ENCODE assay signal across 15 mouse cellular contexts in genomic region chr7:45574472-45575379, GRCm38 (mm10). TPM values are rescaled to one million over a fixed set of nuclear protein-coding genes. Genes with fewer than 3 reads are reported as not detected.
DNase-seq lines count a peak whose midpoint lies in the region; ATAC-seq and TF ChIP-seq lines count a peak whose summit lies in the region.
"Had no signal": no experiment of that assay in that cellular context is flagged by ENCODE, and none has a peak within 500 bp of the region (broad histone marks: within the 10 kb centered on the region; RNA-seq: fewer than 3 reads in every experiment).

No protein-coding gene starts in this region.

- peak overlapping the region in 1 of 2 experiments; percentile 5; a peak in 1 of 4 replicates for H3K4me3 ChIP-seq in ES-E14 (ENCODE audit: insufficient read depth in 1 of 2, low read depth in 1 of 2, low read length in 2 of 2, poor library complexity in 1 of 2, severe bottlenecking in 1 of 2)
- peak overlapping the region; percentile 30 for H3K4me3 ChIP-seq in kidney, embryonic 15.5 days (replicated peaks)
- peak overlapping the region; percentile 50 to 55 for H3K4me3 ChIP-seq in liver, embryonic 14.5 days (ENCODE audit: insufficient read depth in 1 of 2, low read depth in 2 of 2, low read length in 2 of 2)
- H3K4me3 ChIP-seq: gastrocnemius, adult 2 months had no signal

- no peaks in the 10 kb centered on the region for H3K9me3 ChIP-seq in ES-E14 (ENCODE audit: control insufficient read depth, insufficient read depth, low read depth, low read length)
- H3K9me3 ChIP-seq in kidney, embryonic 15.5 days (replicated peaks), result no peaks in the 10 kb centered on the region
- no peaks in the 10 kb centered on the region for H3K9me3 ChIP-seq in liver, embryonic 14.5 days (ENCODE audit: control insufficient read depth, low read length)

- H3K27ac ChIP-seq in ES-E14 (ENCODE audit: insufficient read depth, low read depth, low read length, poor library complexity, severe bottlenecking), result peak overlapping the region; percentile 25; the same call in 1 of the 2 replicates
- peak overlapping the region; percentile 86 for H3K27ac ChIP-seq in kidney, embryonic 15.5 days
- no peak overlapping the region for H3K27ac ChIP-seq in liver, embryonic 14.5 days
- H3K27ac ChIP-seq: gastrocnemius, adult 2 months; macrophage had no signal

- ATAC-seq in kidney, embryonic 15.5 days (replicated peaks; ENCODE audit: low FRiP score), result peak; percentile 71
- peak; percentile 31; the same call in 1 of the 2 replicates for ATAC-seq in liver, embryonic 14.5 days (ENCODE audit: insufficient read depth)
- no peak for ATAC-seq in frontal cortex, adult (ENCODE audit: low TSS enrichment)

- H3K27me3 ChIP-seq in kidney, embryonic 15.5 days, result no peaks in the 10 kb centered on the region
- no peaks in the 10 kb centered on the region for H3K27me3 ChIP-seq in liver, embryonic 14.5 days (ENCODE audit: control insufficient read depth, insufficient read depth, low read length)

- TF ChIP-seq CTCF in liver, embryonic 14.5 days (IDR thresholded peaks at IDR 0.05; ENCODE audit: low read depth), result no peak

- peak overlapping the region; percentile 50 for H3K9ac ChIP-seq in ES-E14 (ENCODE audit: insufficient read depth, low read depth, low read length, poor library complexity, severe bottlenecking)
- peak overlapping the region; percentile 19 for H3K9ac ChIP-seq in kidney, embryonic 15.5 days
- peak overlapping the region; percentile 34; the same call in 1 of the 2 replicates for H3K9ac ChIP-seq in liver, embryonic 14.5 days (replicated peaks)

- intact Hi-C loops in gastrocnemius, postnatal 14 days (cut with DNase I; ENCODE audit: low total_unique reads), result no loop called here
- intact Hi-C loops in gastrocnemius, postnatal 36 days (cut with DNase I), result no loop called here

- peak; percentile 88 for DNase-seq in heart, adult 11 months
- DNase-seq in heart, adult 9 months (ENCODE audit: low spot score in 2 of 2), result no peak
- DNase-seq in ES-E14 (ENCODE audit: low read depth, low spot score), result no peak
- DNase-seq in liver, embryonic 14.5 days (ENCODE audit: low read depth in 3 of 3, low spot score in 3 of 3), result no peak
- DNase-seq in gastrocnemius, postnatal 14 days, result no peak
- DNase-seq in gastrocnemius, postnatal 36 days, result no peak
- DNase-seq: cerebellum, postnatal 25 days had no signal

- WGBS in kidney, embryonic 15.5 days, result 52% methylated on average over 15 of the region's 15 CpGs
- 66% methylated on average over 15 of the region's 15 CpGs for WGBS in liver, embryonic 14.5 days (ENCODE audit: insufficient replicate concordance)

- peak overlapping the region; percentile 43 for H3K4me2 ChIP-seq in kidney, embryonic 15.5 days
- peak overlapping the region; percentile 46 for H3K4me2 ChIP-seq in liver, embryonic 14.5 days (ENCODE audit: low read depth)

- no peak for TF ChIP-seq EP300 in liver, embryonic 14.5 days (IDR thresholded peaks at IDR 0.05; ENCODE audit: low read depth)

- peaks cover 14% of the 10 kb centered on the region for H3K36me3 ChIP-seq in ES-E14 (ENCODE audit: control insufficient read depth, insufficient read depth, low read length, poor library complexity, severe bottlenecking)
- H3K36me3 ChIP-seq in kidney, embryonic 15.5 days, result peaks cover 34% of the 10 kb centered on the region
- peaks cover 4% of the 10 kb centered on the region; the same call in 1 of the 2 replicates for H3K36me3 ChIP-seq in liver, embryonic 14.5 days (replicated peaks; ENCODE audit: control insufficient read depth, insufficient read depth, low read depth)

- in situ Hi-C loops in ES-E14 (cut with MboI; ENCODE audit: low sequenced_read_pairs in 2 of 2, unreplicated experiment in 2 of 2), result no loop called here

- peaks cover 7 to 33% of the 10 kb centered on the region in 2 experiments; a peak in 3 of 4 replicates for H3K4me1 ChIP-seq in ES-E14 (ENCODE audit: control insufficient read depth in 2 of 2, insufficient read depth in 2 of 2, low read length in 2 of 2, poor library complexity in 1 of 2)
- H3K4me1 ChIP-seq in kidney, embryonic 15.5 days, result peaks cover 63% of the 10 kb centered on the region
- H3K4me1 ChIP-seq in liver, embryonic 14.5 days (replicated peaks; ENCODE audit: control insufficient read depth in 2 of 2, insufficient read depth in 2 of 2, low read length in 1 of 2), result peaks cover 19 to 24% of the 10 kb centered on the region in 2 experiments

TF ChIP-seq in ES-E14, 5 proteins besides CTCF, POLR2A, EP300 and RAD21:
- TF ChIP-seq ZC3H11A (IDR thresholded peaks at IDR 0.05; ENCODE audit: borderline replicate concordance, low read depth, low read length) (no peak), CHD2 (IDR thresholded peaks at IDR 0.05; ENCODE audit: low read depth, low read length) (no peak), ZNF384 (IDR thresholded peaks at IDR 0.05; ENCODE audit: low read depth, low read length) (no peak), MAFK (IDR thresholded peaks at IDR 0.05; ENCODE audit: insufficient read depth, low read depth, low read length) (no peak), HCFC1 (IDR thresholded peaks at IDR 0.05; ENCODE audit: borderline replicate concordance, insufficient read depth, low read length) (no peak)

RNA-seq across cellular contexts. Expression of gene Bcat2, which starts 4.8 kb away (rescaled TPM):
- 60.3 and 87.7 TPM in 2 replicates for total RNA-seq in ES-E14 (2012; rRNA removed)
- 75.4 and 78.5 TPM in 2 replicates for polyA plus RNA-seq in kidney, embryonic 15.5 days (2015; fragmentation: Nextera tagmentation; extraction: Ambion mirVana)
- polyA plus RNA-seq in liver, embryonic 14.5 days (2012; rRNA removed), result 38.8 and 40.6 TPM in 2 replicates
- 35.9 and 39.4 TPM in 2 replicates for polyA plus RNA-seq in liver, embryonic 14.5 days (2014; fragmentation: Nextera tagmentation; extraction: Ambion mirVana)
- total RNA-seq in gastrocnemius, postnatal 14 days (2021), result 10 to 100 TPM; 37.2 to 37.8 TPM
- 10 to 100 TPM; 55.7 to 86.8 TPM for total RNA-seq in gastrocnemius, postnatal 36 days (2021)

RNA-seq across cellular contexts. Expression of gene Hsd17b14, which starts 20.0 kb away (rescaled TPM):
- 32.5 and 33.0 TPM in 2 replicates for total RNA-seq in ES-E14 (2012; rRNA removed)
- 11.8 and 14.8 TPM in 2 replicates for polyA plus RNA-seq in kidney, embryonic 15.5 days (2015; fragmentation: Nextera tagmentation; extraction: Ambion mirVana)
- 0.95 and 2.1 TPM in 2 replicates for polyA plus RNA-seq in liver, embryonic 14.5 days (2012; rRNA removed)
- 1.2 and 2.5 TPM in 2 replicates for polyA plus RNA-seq in liver, embryonic 14.5 days (2014; fragmentation: Nextera tagmentation; extraction: Ambion mirVana)
- total RNA-seq in gastrocnemius, postnatal 14 days (2021), result 1 to 10 TPM; 1.7 to 2.3 TPM
- 1 to 10 TPM; 1.9 to 2.8 TPM for total RNA-seq in gastrocnemius, postnatal 36 days (2021)
- total RNA-seq: layer of hippocampus, postnatal 14 days; monocyte, adult 5-6 weeks had no signal

RNA-seq across cellular contexts. Expression of gene Fgf21, which starts 40.6 kb away (rescaled TPM):
- total RNA-seq in ES-E14 (2012; rRNA removed), result 0.67 and 1.1 TPM in 2 replicates
- 0.32 TPM in 1 of 2 replicates, not detected in the other for polyA plus RNA-seq in kidney, embryonic 15.5 days (2015; fragmentation: Nextera tagmentation; extraction: Ambion mirVana)
- not detected in 2 replicates for polyA plus RNA-seq in liver, embryonic 14.5 days (2012; rRNA removed)
- not detected in 2 replicates for polyA plus RNA-seq in liver, embryonic 14.5 days (2014; fragmentation: Nextera tagmentation; extraction: Ambion mirVana)
- not detected for total RNA-seq in gastrocnemius, postnatal 14 days (2021)
- total RNA-seq in gastrocnemius, postnatal 36 days (2021), result not detected
- total RNA-seq: gastrocnemius, adult 2 months; layer of hippocampus, postnatal 14 days; monocyte, adult 5-6 weeks had no signal
- polyA plus RNA-seq: brain, embryonic 14.5 days; hindbrain, embryonic 11.5 days; macrophage had no signal

RNA-seq across cellular contexts. Expression of gene Fut1, which starts 42.4 kb away (rescaled TPM):
- 0.49 and 2.5 TPM in 2 replicates for total RNA-seq in ES-E14 (2012; rRNA removed)
- 0.06 and 0.21 TPM in 2 replicates for polyA plus RNA-seq in kidney, embryonic 15.5 days (2015; fragmentation: Nextera tagmentation; extraction: Ambion mirVana)
- not detected in 2 replicates for polyA plus RNA-seq in liver, embryonic 14.5 days (2012; rRNA removed)
- polyA plus RNA-seq in liver, embryonic 14.5 days (2014; fragmentation: Nextera tagmentation; extraction: Ambion mirVana), result not detected in 2 replicates
- under 1 TPM in 1 of 2 experiments, not detected in 1; 0.11 TPM for total RNA-seq in gastrocnemius, postnatal 14 days (2021)
- total RNA-seq in gastrocnemius, postnatal 36 days (2021), result not detected
- total RNA-seq: gastrocnemius, adult 2 months; layer of hippocampus, postnatal 14 days; monocyte, adult 5-6 weeks had no signal
- polyA plus RNA-seq: hindbrain, embryonic 11.5 days; macrophage had no signal

RNA-seq across cellular contexts. Expression of gene Izumo1, which starts 46.9 kb away (rescaled TPM):
- 0.31 and 0.63 TPM in 2 replicates for total RNA-seq in ES-E14 (2012; rRNA removed)
- 0.14 and 0.17 TPM in 2 replicates for polyA plus RNA-seq in kidney, embryonic 15.5 days (2015; fragmentation: Nextera tagmentation; extraction: Ambion mirVana)
- 0.10 and 0.15 TPM in 2 replicates for polyA plus RNA-seq in liver, embryonic 14.5 days (2012; rRNA removed)
- polyA plus RNA-seq in liver, embryonic 14.5 days (2014; fragmentation: Nextera tagmentation; extraction: Ambion mirVana), result 0.09 TPM in 1 of 2 replicates, not detected in the other
- under 1 TPM; 0.12 to 0.18 TPM for total RNA-seq in gastrocnemius, postnatal 14 days (2021)
- not detected for total RNA-seq in gastrocnemius, postnatal 36 days (2021)
- total RNA-seq: monocyte, adult 5-6 weeks had no signal
- polyA plus RNA-seq: macrophage had no signal
